Mouse (Mus musculus) lung, embryonic 14.5 days (tissue): ENCODE results near the gene Bloc1s2. TPM values are rescaled to one million over a fixed set of nuclear protein-coding genes. Genes with fewer than 3 reads are reported as not detected.

Source experiments
- ATAC-seq: fragments of 200-750 bp; cut with Nextera tagmentation; 2 replicates; pipeline ENCODE4 v1.8.0; 2017; ENCODE audit warnings: mild to moderate bottlenecking, moderate TSS enrichment, moderate library complexity; ENCODE audit not compliant: insufficient read depth
- DNase-seq: peaks from one replicate; pipeline ENCODE4 v3.0.0-alpha.2; 2015
- H3K27ac ChIP-seq: fragments of 300-500 bp; sonication (generic); 2 replicates; pipeline ENCODE4 v1.5.1; 2014; ENCODE audit warnings: low read depth, mild to moderate bottlenecking, moderate library complexity
- H3K27me3 ChIP-seq: fragments of 300-500 bp; sonication (generic); 2 replicates; pipeline ENCODE4 v1.6.1; 2014; ENCODE audit warnings: low read length, control low read depth; ENCODE audit not compliant: insufficient read depth
- H3K36me3 ChIP-seq: fragments of 300-500 bp; sonication (generic); 2 replicates; pipeline ENCODE4 v1.6.1; 2014; ENCODE audit warnings: control low read depth; ENCODE audit not compliant: insufficient read depth
- H3K4me1 ChIP-seq: fragments of 300-500 bp; sonication (generic); 2 replicates; pipeline ENCODE4 v1.6.1; 2014; ENCODE audit warnings: antibody characterized with exemption, control low read depth; ENCODE audit not compliant: insufficient read depth
- H3K4me2 ChIP-seq: fragments of 300-500 bp; sonication (generic); 2 replicates; pipeline ENCODE4 v1.6.1; 2014; ENCODE audit warnings: mild to moderate bottlenecking
- H3K4me3 ChIP-seq: fragments of 300-500 bp; sonication (generic); 2 replicates; pipeline ENCODE4 v1.5.1; 2014; ENCODE audit warnings: low read depth, low read length
- H3K9ac ChIP-seq: fragments of 300-500 bp; sonication (generic); 2 replicates; pipeline ENCODE4 v1.6.1; 2014
- H3K9me3 ChIP-seq: fragments of 300-500 bp; sonication (generic); 2 replicates; pipeline ENCODE4 v1.6.1; 2016; ENCODE audit warnings: low read depth, low read length, control low read depth
- CTCF ChIP-seq: IDR thresholded peaks from 2 replicates; pipeline ENCODE4 v1.5.1; 2016; ENCODE audit warnings: antibody characterized with exemption, low read depth
- whole genome bisulfite sequencing: fragments of 180-500 bp; shearing (Covaris S2); extraction: QIAGEN DNeasy Blood & Tissue Kit; methylation state at CpG from one replicate; pipeline ENCODE4 v1.1.7; 2014; 5-methylcytosine and 5-hydroxymethylcytosine counted together
- polyA plus RNA-seq: library from polyadenylated mRNA; unstranded; fragments of >200 nt; fragmentation: Nextera tagmentation; extraction: Ambion mirVana; gene quantifications from 2 replicates; pipeline ENCODE4 v1.2.1, GENCODE M21; 2014

The Bloc1s2 gene
- polyA plus RNA-seq, 1 experiment from 2014 or later = 86.5 TPM

GRCm38 (mm10) chr19:44107661-44108521 is 38.4 kb downstream of the Bloc1s2 start:
- 29% methylated on average over 22 of the region's 22 CpGs for WGBS
- DNase-seq (peak; percentile 9), ATAC-seq (peak; percentile 18; the same call in 1 of the 2 replicates)
- no peak for TF ChIP-seq CTCF
- Histone ChIP-seq H3K4me3 (peak overlapping the region; percentile 92), H3K4me1 (peaks cover 3% of the 10 kb centered on the region), H3K4me2 (peak overlapping the region; percentile 97), H3K9me3 (no peaks in the 10 kb centered on the region), H3K27me3 (no peaks in the 10 kb centered on the region), H3K9ac (peak overlapping the region; percentile 61), H3K27ac (peak overlapping the region; percentile 50), H3K36me3 (peaks cover 36% of the 10 kb centered on the region)

GRCm38 (mm10) chr19:44106831-44107660 is 39.2 kb downstream of the Bloc1s2 start, which contains the start of gene Chuk:
TSS of gene Chuk (minus strand) at chr19:44107480.
- H3K27ac ChIP-seq = peak within 1 kb of the TSS; percentile 50
- WGBS = 1% methylated on average over 67 of the region's 67 CpGs
- peak; percentile 99 for ATAC-seq

GRCm38 (mm10) chr19:44104393-44104792 is 41.9 kb downstream of the Bloc1s2 start:
- ATAC-seq (no peak), DNase-seq (no peak)
- Histone ChIP-seq H3K4me3 (no peak overlapping the region), H3K4me1 (peaks cover 3% of the 10 kb centered on the region), H3K4me2 (no peak overlapping the region), H3K36me3 (peaks cover 18% of the 10 kb centered on the region), H3K9me3 (no peaks in the 10 kb centered on the region), H3K9ac (no peak overlapping the region), H3K27ac (no peak overlapping the region), H3K27me3 (no peaks in the 10 kb centered on the region)
- TF ChIP-seq CTCF = no peak
- WGBS = 95% methylated on average over 1 of the region's 1 CpGs

More at GRCm38 (mm10) chr19:44106831-44107660, 39.2 kb downstream of the Bloc1s2 start, which contains the start of gene Chuk:
- Histone ChIP-seq H3K4me3 (peak within 1 kb of the TSS; percentile 92), H3K4me2 (peak within 1 kb of the TSS; percentile 97), H3K9me3 (no peaks in the 10 kb centered on the region), H3K4me1 (peaks cover 3% of the 10 kb centered on the region), H3K27me3 (no peaks in the 10 kb centered on the region), H3K36me3 (peaks cover 31% of the 10 kb centered on the region), H3K9ac (peak within 1 kb of the TSS; percentile 93)
- TF ChIP-seq CTCF = no peak
- peak; percentile 100 for DNase-seq

GRCm38 (mm10) chr19:44103001-44103400 is 43.2 kb downstream of the Bloc1s2 start:
- TF ChIP-seq CTCF = no peak
- H3K36me3 ChIP-seq = peaks cover 28% of the 10 kb centered on the region
- no peaks in the 10 kb centered on the region for H3K27me3 ChIP-seq
- H3K4me1 ChIP-seq = peaks cover 3% of the 10 kb centered on the region
- H3K9me3 ChIP-seq = no peaks in the 10 kb centered on the region
- H3K27ac ChIP-seq = no peak overlapping the region
- no peak overlapping the region for H3K4me3 ChIP-seq
- no peak overlapping the region for H3K4me2 ChIP-seq
- 84% methylated on average over 3 of the region's 3 CpGs for WGBS
- DNase-seq = no peak
- ATAC-seq = no peak
- H3K9ac ChIP-seq = no peak overlapping the region

- H3K9me3 ChIP-seq = no peaks in the 10 kb centered on the region
- H3K9ac ChIP-seq = no peak overlapping the region
- no peak for DNase-seq
- H3K27ac ChIP-seq = no peak overlapping the region
- H3K4me1 ChIP-seq = no peaks in the 10 kb centered on the region
- H3K4me3 ChIP-seq = no peak overlapping the region
- no peaks in the 10 kb centered on the region for H3K27me3 ChIP-seq
- no peak for ATAC-seq
- peaks cover 46% of the 10 kb centered on the region for H3K36me3 ChIP-seq
- H3K4me2 ChIP-seq = no peak overlapping the region
- no peak for TF ChIP-seq CTCF
Observed at GRCm38 (mm10) chr19:44100840-44101239, 45.4 kb downstream of the Bloc1s2 start.

Other genes with a start within 250 kb of the Bloc1s2 start
- 22.4 and 24.2 TPM in 2 replicates for gene Dnmbp, start 206.3 kb downstream of the Bloc1s2 start, polyA plus RNA-seq
- 5.4 and 7.5 TPM in 2 replicates for gene Cpn1, start 159.9 kb downstream of the Bloc1s2 start, polyA plus RNA-seq
- 0.41 and 0.42 TPM in 2 replicates for gene Cyp2c23, start 117.2 kb downstream of the Bloc1s2 start, polyA plus RNA-seq
- gene Erlin1, start 76.7 kb downstream of the Bloc1s2 start, polyA plus RNA-seq = 30.8 and 34.8 TPM in 2 replicates
- gene Chuk, start 39.0 kb downstream of the Bloc1s2 start, polyA plus RNA-seq = 42.0 and 44.7 TPM in 2 replicates
- 32.8 and 36.3 TPM in 2 replicates for gene Cwf19l1, start 10.6 kb downstream of the Bloc1s2 start, polyA plus RNA-seq
- gene Pkd2l1, start 46.0 kb upstream of the Bloc1s2 start, polyA plus RNA-seq = not detected in 2 replicates
- 0.20 TPM in 2 replicates for gene Scd3, start 56.8 kb upstream of the Bloc1s2 start, polyA plus RNA-seq
- gene Scd2, start 147.2 kb upstream of the Bloc1s2 start, polyA plus RNA-seq = 248 and 257 TPM in 2 replicates
- 0.15 TPM in 1 of 2 replicates, not detected in the other for gene Scd4, start 186.6 kb upstream of the Bloc1s2 start, polyA plus RNA-seq